In genomic region chr2:38422406-38422805, GRCm38 (mm10) we compare ENCODE assay signal across 16 mouse cellular contexts.
"Had no signal": no experiment of that assay in that cellular context is flagged by ENCODE, and none has a peak within 500 bp of the region (broad histone marks: within the 10 kb centered on the region; RNA-seq: fewer than 3 reads in every experiment).

No protein-coding gene starts in this region.

- DNase-seq: liver, postnatal 0 days; lung, adult 2 months; lung, postnatal 14 days; lung, postnatal 36 days; midbrain, embryonic 14.5 days; right cerebral cortex, postnatal 14 days; thymus, adult 2 months; thymus, postnatal 25 days; thymus, postnatal 4 days had no signal

- H3K27ac ChIP-seq: lung, embryonic 15.5 days; macrophage; neural tube, embryonic 12.5 days; stomach, embryonic 15.5 days; stomach, postnatal 0 days had no signal

- H3K4me3 ChIP-seq: lung, embryonic 15.5 days; megakaryocyte, embryonic 14.5 days; neural tube, embryonic 12.5 days; stomach, embryonic 15.5 days had no signal

- H3K9me3 ChIP-seq: lung, embryonic 15.5 days; megakaryocyte, embryonic 14.5 days; neural tube, embryonic 12.5 days; stomach, embryonic 15.5 days had no signal

- H3K36me3 ChIP-seq: lung, embryonic 15.5 days; neural tube, embryonic 12.5 days; stomach, embryonic 15.5 days had no signal

- H3K4me2 ChIP-seq: lung, embryonic 15.5 days; neural tube, embryonic 12.5 days; stomach, embryonic 15.5 days had no signal

- ATAC-seq: liver, postnatal 0 days; lung, postnatal 0 days had no signal

- H3K9ac ChIP-seq: liver, postnatal 0 days; lung, embryonic 15.5 days; neural tube, embryonic 12.5 days; stomach, embryonic 15.5 days had no signal

- H3K27me3 ChIP-seq: lung, embryonic 15.5 days; neural tube, embryonic 12.5 days; stomach, embryonic 15.5 days had no signal
